Mouse (Mus musculus): ENCODE results near the gene Apba2.

Gene Apba2

GRCm38 (mm10) chr7:64501536-64502270 lies at the start of gene Apba2:
Gene Apba2 (plus strand): TSS chr7:64501706.
- peak; percentile 86 for DNase-seq

GRCm38 (mm10) chr7:64451861-64452382 lies 49.6 kb upstream of the Apba2 start:
- no peak for DNase-seq

- DNase-seq = peak; percentile 53
Measured at GRCm38 (mm10) chr7:64452471-64453222, 48.9 kb upstream of the Apba2 start.

DNA sequence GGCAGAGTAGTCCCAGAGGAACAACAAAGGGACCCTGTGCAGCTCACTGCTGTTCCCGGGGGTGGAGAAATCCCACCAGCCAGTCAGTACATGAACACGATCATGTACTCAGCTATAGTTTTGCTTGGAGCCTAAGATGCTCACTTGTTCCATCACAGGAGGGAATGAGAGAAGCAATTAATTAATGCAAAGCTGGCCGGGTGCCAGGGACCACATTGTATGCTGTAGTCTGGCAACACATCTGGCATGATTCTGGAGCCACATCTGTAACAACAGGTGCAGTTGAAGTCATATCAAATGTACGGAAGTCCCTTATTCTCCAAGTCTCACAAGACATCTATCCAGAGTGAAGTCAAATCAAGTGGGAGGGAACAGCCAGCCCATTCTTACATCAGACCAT lies 45.3 kb upstream of the Apba2 start:
- no peak for DNase-seq

- peak; percentile 55 for DNase-seq
Measured at GRCm38 (mm10) chr7:64456676-64457075, 44.8 kb upstream of the Apba2 start.

DNA sequence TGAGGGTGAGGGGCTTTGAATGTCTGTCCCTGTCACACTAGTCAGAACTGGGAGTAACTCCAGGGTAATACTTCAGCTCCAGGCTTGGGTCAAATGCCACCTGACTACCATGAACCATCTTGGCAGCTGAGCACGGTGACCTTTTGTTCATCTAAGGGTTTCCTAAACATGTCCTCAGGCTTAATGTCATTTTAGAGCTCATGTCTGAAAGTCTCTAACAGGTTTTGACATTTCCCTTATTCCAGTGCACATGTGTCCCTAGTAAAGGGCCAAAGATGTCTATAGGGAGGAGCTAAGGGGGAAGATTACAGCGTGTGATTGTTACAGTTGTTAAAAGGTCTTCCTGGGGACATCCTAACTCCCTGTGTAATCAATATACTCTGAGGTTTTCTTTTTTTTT lies 43.7 kb upstream of the Apba2 start:
- no peak for DNase-seq

DNA sequence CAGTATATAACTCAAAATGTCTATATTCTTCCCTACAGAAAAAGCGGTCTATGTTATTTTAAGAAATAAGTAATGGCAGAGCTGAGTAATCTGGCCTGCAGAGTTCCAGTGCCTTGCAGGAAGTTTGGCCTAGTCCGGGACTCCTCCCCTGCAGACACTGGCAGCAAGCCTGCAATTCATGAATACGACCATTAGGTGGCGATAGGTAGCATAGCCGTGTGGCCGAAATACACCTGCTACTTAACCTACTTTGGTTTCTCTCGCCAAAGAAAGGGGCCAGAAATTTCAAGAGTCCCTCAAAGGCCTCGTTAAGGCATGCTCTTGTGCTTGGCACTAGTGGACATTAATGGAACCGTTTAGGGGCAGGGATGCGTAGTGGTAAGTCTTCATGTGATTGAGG lies 4.1 kb upstream of the Apba2 start:
- DNase-seq = peak; percentile 57

DNA sequence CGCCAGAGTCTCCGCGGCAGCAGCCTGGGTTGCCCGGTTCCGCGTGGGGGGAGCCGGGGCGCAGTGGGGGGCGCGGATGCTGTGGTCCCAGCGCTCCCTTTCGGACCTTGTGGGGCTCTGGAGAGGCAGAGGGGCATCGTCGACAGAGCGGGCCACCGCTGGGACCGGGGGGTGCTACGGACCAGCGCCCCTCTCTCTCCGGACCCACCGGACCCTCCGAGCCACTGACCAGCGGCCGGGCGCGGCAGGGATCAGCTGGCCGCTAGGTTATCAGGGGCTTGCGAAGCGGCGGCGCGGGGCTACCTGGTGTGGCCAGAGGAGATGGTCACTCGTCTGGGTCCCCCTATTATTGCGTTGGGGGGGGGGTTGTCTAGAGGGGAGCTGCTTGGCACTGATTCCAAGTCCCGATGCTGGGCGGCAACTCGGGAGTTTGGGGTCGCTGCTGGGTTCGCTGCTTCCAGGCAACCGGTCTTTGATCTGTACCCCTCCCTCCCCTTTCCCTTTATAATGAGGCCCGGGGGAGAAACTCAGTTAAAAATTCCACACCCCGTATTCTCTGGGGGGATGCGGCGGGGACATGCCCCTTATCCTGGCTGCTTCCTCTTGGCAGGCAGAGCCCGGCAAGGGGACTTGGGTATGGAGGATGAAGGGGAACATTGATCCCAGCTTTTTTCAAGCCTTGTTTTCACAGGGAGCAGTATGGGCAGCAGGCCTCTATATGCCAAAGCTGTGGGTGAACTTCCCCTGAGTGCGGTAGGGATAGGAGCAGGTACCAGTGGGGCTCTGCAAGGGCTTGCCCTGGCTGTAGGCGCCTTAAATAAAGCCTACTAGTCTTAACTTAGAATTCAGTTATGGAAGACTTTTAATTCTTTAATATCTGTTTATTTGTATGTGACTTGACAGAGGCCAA lies 1.0 kb downstream of the Apba2 start:
- DNase-seq = peak; percentile 88

GRCm38 (mm10) chr7:64503641-64504040 lies 2.1 kb downstream of the Apba2 start:
- peak; percentile 66 for DNase-seq

DNA sequence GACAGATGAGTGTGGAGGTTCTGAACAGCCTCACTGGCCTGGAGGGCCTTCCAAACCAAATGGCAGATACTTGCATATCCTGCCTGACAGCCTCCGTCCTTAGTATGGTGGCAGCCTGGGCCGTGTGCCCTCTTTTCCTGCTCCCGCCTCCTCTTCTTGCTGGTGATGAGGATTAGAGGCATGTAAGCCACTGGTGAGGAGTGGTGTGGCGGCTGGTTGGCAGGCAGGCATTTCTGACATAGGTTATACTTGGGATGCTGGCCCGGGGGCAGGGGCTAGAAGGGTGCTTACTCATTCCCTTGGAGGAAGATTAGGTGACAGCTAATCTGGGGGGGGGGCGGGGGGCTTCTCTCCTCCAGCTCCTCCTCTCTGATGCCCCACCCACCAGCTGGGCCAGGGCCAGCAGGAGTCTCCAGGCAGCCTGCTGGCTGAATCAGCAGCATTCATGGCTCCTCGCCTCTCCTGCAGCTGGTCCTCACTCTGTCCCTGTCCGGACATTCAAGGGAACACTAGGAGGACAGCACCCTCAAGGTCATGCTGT lies 3.3 kb downstream of the Apba2 start:
- DNase-seq = peak; percentile 83

DNA sequence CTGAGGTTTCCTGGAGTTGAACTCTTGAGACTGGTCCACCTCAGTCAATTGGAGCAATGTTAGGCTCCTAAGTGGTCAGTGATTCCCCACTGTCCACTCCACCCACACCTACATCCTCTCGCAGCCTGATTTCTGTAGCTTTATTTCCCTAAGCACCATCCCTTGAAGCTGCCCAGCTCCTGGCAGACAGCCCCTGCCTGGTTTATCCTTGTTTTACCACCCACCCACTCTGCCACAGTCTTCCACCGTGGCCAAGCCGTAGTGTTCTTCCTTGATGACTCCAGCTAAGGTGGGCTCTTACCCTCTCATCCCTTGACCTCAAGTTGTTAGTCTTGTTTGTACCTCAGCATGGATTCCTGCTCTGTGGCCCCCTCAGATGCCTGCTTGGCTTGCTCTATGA lies 4.1 kb downstream of the Apba2 start:
- DNase-seq = peak; percentile 66

DNA sequence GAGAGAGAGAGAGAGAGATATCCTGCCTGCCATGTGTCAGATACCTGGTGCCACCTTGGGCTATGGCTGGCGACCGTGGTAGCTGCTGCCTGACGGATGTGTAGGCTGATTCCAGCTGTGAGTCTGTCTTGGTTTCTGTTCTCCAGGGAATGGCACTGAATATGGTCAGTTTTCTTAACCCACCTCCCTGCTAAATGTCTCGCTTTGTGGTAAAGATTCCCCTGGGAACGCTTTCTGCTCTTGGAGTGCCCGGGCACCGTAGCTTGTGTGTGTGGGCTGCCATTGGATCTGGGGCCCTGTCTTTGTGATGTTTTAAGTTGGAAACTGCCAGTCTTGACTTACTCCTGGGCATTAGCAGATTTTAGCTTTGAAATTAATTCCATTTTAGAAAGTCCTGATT lies 7.3 kb downstream of the Apba2 start:
- DNase-seq = peak; percentile 55

DNA sequence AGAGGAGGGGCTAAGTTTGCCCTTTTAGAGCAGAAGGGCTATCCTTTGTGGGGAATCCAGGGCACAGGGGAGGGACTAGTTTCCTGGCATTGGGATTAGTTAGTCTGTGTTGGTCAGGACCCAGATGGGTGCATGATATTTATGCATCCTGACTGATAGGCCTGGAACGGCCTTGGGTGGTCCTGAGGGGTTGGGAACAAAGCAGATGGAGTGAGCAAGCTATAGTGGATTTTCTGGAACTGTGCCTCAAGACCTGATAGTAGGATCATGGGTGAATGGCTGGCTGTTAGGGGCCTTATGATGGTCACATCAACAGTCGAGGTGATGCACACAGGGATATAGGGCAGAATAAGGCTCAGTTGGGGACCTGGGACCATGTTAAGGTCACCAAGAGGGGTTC lies 8.4 kb downstream of the Apba2 start:
- DNase-seq = peak; percentile 76

DNA sequence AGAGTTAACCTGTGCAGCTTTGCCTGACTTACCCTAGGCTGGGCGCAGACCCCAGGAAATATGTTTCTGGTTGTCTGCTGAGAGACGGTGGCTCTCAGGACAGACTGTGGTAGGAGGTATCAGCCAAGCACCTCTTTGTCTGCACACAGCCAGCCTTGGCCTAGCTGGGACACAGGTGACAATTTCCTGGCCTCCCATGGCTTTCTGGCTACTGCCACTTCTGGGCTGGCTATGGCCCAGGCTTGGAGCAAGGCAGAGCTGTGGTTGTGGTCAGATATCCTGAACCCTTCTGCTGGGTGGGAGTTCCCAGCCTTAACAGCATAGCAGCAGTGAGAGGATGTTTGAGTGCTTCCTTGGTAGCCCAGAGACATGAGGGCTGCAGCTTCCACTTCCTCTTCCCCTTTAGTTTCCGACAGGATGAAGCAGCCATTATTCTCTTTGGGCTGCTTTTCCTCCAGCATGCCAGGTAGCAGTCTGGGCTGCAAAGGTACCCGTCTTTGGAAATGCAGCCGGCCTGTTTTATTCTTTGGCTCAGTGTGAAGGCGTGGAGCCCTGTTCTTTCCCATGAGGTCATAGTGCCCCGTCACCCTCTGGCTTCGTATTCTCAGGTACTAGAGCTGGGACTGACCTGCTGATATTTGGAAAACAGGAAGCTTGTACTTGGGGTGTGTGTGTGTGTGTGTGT lies 9.2 kb downstream of the Apba2 start:
- peak; percentile 85 for DNase-seq

GRCm38 (mm10) chr7:64513621-64514020 lies 12.1 kb downstream of the Apba2 start:
- peak; percentile 70 for DNase-seq

DNA sequence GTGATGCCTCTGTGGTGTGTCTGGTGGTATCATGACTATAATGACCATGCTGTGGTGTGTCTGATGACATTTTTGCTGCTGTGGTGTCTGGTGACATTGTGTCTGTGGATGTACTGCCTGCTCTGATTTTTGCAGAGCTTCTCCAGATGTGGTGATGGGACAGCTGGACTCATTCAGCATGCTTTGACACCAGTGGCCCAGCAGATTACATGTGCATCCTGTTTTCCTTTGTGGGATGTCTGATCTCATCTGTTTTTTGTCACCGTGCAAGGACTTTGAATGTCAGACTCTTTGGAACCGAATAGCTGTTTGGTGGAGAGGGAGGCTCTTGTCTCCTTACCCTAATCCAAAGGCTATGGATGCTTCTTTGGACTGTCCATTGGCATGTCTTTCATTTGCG lies 13.8 kb downstream of the Apba2 start:
- DNase-seq = peak; percentile 86

DNA sequence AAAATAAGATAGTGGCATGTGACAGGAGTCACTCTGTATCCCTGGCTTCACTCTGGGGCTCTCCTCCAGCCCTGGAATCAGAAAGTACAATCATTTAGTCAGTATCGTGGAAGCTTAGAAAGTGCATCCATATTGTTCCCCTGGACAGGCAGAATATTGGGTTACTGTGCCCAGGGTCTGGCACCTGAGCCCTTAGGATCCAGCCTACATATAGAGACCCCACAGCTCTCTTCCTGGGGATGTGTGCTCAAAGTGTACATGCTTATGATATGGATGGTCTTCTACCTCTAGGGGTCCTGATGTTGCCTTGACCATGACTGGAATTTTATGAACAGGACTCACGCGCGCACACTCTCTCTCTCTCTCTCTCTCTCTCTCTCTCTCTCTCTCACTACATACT lies 14.4 kb downstream of the Apba2 start:
- peak; percentile 56 for DNase-seq

DNA sequence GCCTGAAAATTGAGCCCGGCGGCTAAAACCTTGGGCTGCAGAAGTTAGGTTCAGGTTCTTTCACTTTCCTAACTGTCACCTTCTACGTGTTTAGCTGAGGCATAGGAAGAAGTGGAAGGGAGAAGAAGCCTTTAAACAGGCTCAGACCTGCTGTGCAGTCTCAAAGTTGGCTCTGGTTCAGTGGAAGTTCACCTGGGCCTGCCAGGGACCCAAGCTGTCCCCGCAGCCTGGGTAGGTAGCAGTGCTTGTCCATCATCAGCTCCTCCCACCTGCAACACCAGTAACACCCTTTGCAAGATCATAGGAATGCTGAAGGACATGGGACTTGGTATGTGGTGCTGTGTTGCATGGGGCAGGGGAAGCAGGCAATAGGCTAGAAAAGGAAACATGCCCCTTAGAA lies 17.6 kb downstream of the Apba2 start:
- no peak for DNase-seq

DNA sequence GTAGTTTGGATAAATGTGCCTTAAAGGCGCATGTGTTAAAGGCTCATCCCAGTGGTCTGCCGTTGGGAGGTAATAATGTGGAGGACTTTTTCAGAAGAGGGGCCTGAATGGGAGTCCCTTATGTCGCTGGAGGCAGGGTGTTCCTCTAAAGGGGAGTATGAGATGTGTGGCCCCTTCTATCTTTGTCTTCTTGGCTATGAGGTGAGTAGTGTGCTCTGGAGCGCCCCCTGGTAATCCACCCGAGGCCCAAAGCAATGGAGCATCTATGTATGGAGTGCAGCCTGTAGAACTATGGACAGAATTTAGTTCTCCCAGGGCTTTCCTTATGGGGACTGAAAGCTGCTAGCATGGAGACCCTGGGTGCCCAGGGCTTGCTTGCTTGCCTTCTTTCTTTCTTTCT lies 18.0 kb downstream of the Apba2 start:
- peak; percentile 64 for DNase-seq

- peak; percentile 49 for DNase-seq
Measured at GRCm38 (mm10) chr7:64521695-64522408, 20.3 kb downstream of the Apba2 start.

DNA sequence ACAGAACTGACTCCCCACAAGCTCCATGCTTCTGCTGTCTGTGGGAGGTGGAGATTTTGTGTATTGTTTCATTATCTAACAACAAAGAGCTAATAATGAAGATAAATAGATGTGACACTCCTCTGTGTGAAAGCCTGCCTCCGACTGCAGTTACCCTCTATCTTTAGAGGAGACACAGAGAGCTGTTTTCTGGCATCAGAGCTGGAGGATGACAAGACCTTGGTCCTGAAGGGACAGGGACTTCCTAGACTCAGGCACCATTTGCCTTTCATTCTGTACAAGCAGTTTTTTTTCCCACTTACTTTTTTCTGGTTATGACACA lies 20.9 kb downstream of the Apba2 start:
- no peak for DNase-seq

- DNase-seq = no peak
Measured at GRCm38 (mm10) chr7:64531297-64531696, 29.8 kb downstream of the Apba2 start.

All from heart, adult 11 months (tissue).